Mouse (Mus musculus) fibroblast of lung, adult 2 months (primary cell): ENCODE results near the gene Hp.

ENCODE experiments used
- DNase-seq: peaks from one replicate; pipeline ENCODE4 v3.0.0-alpha.2; 2011; ENCODE audit warnings: low read depth

Gene Hp

GRCm38 (mm10) chr8:109578900-109579301 lies at the start of gene Hp:
Gene Hp (minus strand): TSS chr8:109579172.
- no peak for DNase-seq

GRCm38 (mm10) chr8:109628638-109629037 lies 49.7 kb upstream of the Hp start:
- no peak for DNase-seq

GRCm38 (mm10) chr8:109615569-109615968 lies 36.6 kb upstream of the Hp start:
- no peak for DNase-seq

GRCm38 (mm10) chr8:109614243-109615210 lies 35.6 kb upstream of the Hp start, which contains the start of gene Pkd1l3:
Gene Pkd1l3 (plus strand): TSS chr8:109614517.
- no peak for DNase-seq

- no peak for DNase-seq
Measured at GRCm38 (mm10) chr8:109609153-109609502, 30.2 kb upstream of the Hp start.

- peak; percentile 89 for DNase-seq
Measured at GRCm38 (mm10) chr8:109608271-109609152, 29.5 kb upstream of the Hp start, which contains the start of gene Dhodh. Gene Dhodh (minus strand): TSS chr8:109608673.

- DNase-seq, result no peak
Measured at GRCm38 (mm10) chr8:109607650-109608049, 28.7 kb upstream of the Hp start.

GRCm38 (mm10) chr8:109606725-109607124 lies 27.8 kb upstream of the Hp start:
- no peak for DNase-seq

- DNase-seq, result no peak
Measured at GRCm38 (mm10) chr8:109595854-109596253, 16.9 kb upstream of the Hp start.

- DNase-seq, result no peak
Measured at GRCm38 (mm10) chr8:109593117-109593788, 14.3 kb upstream of the Hp start.

GRCm38 (mm10) chr8:109592164-109592563 lies 13.2 kb upstream of the Hp start:
- no peak for DNase-seq

- DNase-seq, result no peak
Measured at GRCm38 (mm10) chr8:109591367-109591766, 12.4 kb upstream of the Hp start.

- DNase-seq, result no peak
Measured at GRCm38 (mm10) chr8:109590901-109591300, 11.9 kb upstream of the Hp start.

- DNase-seq, result no peak
Measured at GRCm38 (mm10) chr8:109586972-109587504, 8.1 kb upstream of the Hp start.

- DNase-seq, result no peak
Measured at GRCm38 (mm10) chr8:109585652-109586051, 6.7 kb upstream of the Hp start.

- no peak for DNase-seq
Measured at GRCm38 (mm10) chr8:109584830-109585229, 5.9 kb upstream of the Hp start.

GRCm38 (mm10) chr8:109584293-109584692 lies 5.3 kb upstream of the Hp start:
- DNase-seq, result no peak

- DNase-seq, result no peak
Measured at GRCm38 (mm10) chr8:109576311-109576710, 2.7 kb downstream of the Hp start.

- no peak for DNase-seq
Measured at GRCm38 (mm10) chr8:109571139-109571538, 7.8 kb downstream of the Hp start.

- DNase-seq, result peak; percentile 100
Measured at GRCm38 (mm10) chr8:109565498-109566333, 13.3 kb downstream of the Hp start, which contains the start of the genes Dhx38 and Txnl4b. Gene Dhx38 (minus strand): TSS chr8:109565861. Gene Txnl4b (plus strand): TSS chr8:109565892.

GRCm38 (mm10) chr8:109564766-109565165 lies 14.2 kb downstream of the Hp start:
- no peak for DNase-seq
